Mouse (Mus musculus) lung, adult 2 months (tissue): ENCODE measurements around the gene Eps15l1.

Experiments
- CTCF ChIP-seq: fragments of 200-500 bp; IDR thresholded peaks from 2 replicates; pipeline ENCODE4 v1.5.1; 2011; ENCODE audit warnings: mild to moderate bottlenecking, low read length, control low read depth; ENCODE audit not compliant: insufficient read depth
- POLR2A ChIP-seq: fragments of 200-500 bp; IDR thresholded peaks from 2 replicates; pipeline ENCODE4 v1.6.1; 2011; ENCODE audit warnings: low read depth, mild to moderate bottlenecking, control low read depth, low read length, borderline replicate concordance; ENCODE audit errors: extremely low read depth

DNA sequence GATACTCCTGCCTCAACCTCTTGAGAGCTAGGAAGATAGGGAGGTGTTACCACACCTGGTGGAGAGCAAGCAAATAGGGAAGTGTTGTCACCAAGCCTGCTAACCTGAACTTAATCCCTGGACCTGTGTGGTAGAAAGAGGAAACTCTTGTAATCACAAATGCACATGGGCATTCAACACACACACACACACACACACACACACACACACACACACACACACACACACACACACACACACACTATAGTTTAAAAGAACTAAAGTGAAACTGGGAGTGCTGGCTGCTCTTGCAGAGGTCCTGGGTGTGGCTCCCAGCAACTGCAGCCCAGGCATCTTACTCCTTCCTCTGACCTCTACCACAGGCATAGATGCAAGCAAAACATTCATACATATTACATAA is 61.1 kb downstream of the Eps15l1 start:
- TF ChIP-seq POLR2A (no peak), CTCF (no peak)
